Mouse (Mus musculus): ENCODE measurements around the gene Trip4.
"Not testable (repeated sequence)": the region's sequence is repeated elsewhere in the genome, so short reads cannot be mapped to it uniquely, and the experiment has no call there.

The Trip4 gene

GRCm38 (mm10) chr9:65794313-65794712 lies 114.3 kb downstream of the Trip4 start:
- DNase-seq (ENCODE audit: low read depth, low spot score) = no peak

GRCm38 (mm10) chr9:65793506-65793905 lies 115.1 kb downstream of the Trip4 start:
- no peak for DNase-seq (ENCODE audit: low read depth, low spot score)

- no peak for DNase-seq (ENCODE audit: low read depth, low spot score)
Measured at GRCm38 (mm10) chr9:65793086-65793485, 115.5 kb downstream of the Trip4 start.

- DNase-seq (ENCODE audit: low read depth, low spot score) = no peak
Measured at GRCm38 (mm10) chr9:65791846-65792245, 116.7 kb downstream of the Trip4 start.

- no peak for DNase-seq (ENCODE audit: low read depth, low spot score)
Measured at GRCm38 (mm10) chr9:65791106-65791505, 117.5 kb downstream of the Trip4 start.

- DNase-seq (ENCODE audit: low read depth, low spot score) = no peak
Measured at GRCm38 (mm10) chr9:65789788-65790187, 118.8 kb downstream of the Trip4 start.

- DNase-seq (ENCODE audit: low read depth, low spot score) = no peak
Measured at GRCm38 (mm10) chr9:65788556-65788955, 120.0 kb downstream of the Trip4 start.

GRCm38 (mm10) chr9:65787829-65788344 lies 120.7 kb downstream of the Trip4 start:
- no peak for DNase-seq (ENCODE audit: low read depth, low spot score)

GRCm38 (mm10) chr9:65786885-65787787 lies 121.5 kb downstream of the Trip4 start:
- no peak for DNase-seq (ENCODE audit: low read depth, low spot score)

- no peak for DNase-seq (ENCODE audit: low read depth, low spot score)
Measured at GRCm38 (mm10) chr9:65785772-65786368, 122.7 kb downstream of the Trip4 start.

GRCm38 (mm10) chr9:65779619-65780018 lies 129.0 kb downstream of the Trip4 start:
- DNase-seq (ENCODE audit: low read depth, low spot score) = not testable (repeated sequence)

Data from ZHBTc4 (cell line).